Mouse (Mus musculus) heart, adult 18-20 months (tissue): ENCODE results near the gene Prdx2. TPM values are rescaled to one million over a fixed set of nuclear protein-coding genes. Genes with fewer than 3 reads are reported as not detected.
A peak's percentile ranks its signal among the peaks of the same experiment; 100 is the strongest.

Source experiments
- DNase-seq, 2 experiments: peaks; one replicate each; pipeline ENCODE4 v3.0.0; 2021 to 2022; ENCODE audit warnings: mixed read lengths in 1 of 2
- long read RNA-seq, 2 experiments: library from polyadenylated mRNA; stranded (forward); transcript quantifications; one replicate each; pipeline ENCODE4 v2.0.0; 2021
- total RNA-seq, 2 experiments: library from RNA; stranded (reverse); gene quantifications; 2 replicates each; pipeline ENCODE4 v1.2.3; 2021

Gene Prdx2
- total RNA-seq: 100 to 1,000 TPM; 648 to 740 TPM
- long read RNA-seq, experiment 1, transcript Prdx2-203 (6 exons, 1,612 nt): minor isoform, 35 of 1,077 reads
- long read RNA-seq, experiment 1, transcript Prdx2-202 (6 exons, 1,590 nt): minor isoform, 12 of 1,077 reads
- long read RNA-seq, experiment 1, transcript Prdx2-201 (6 exons, 1,500 nt): major isoform, 637 of 1,077 reads
- long read RNA-seq, experiment 1, transcript Prdx2-208 (5 exons, 1,175 nt): minor isoform, 32 of 1,077 reads
- long read RNA-seq, experiment 1, partial matches to known transcripts: 347 of 1,077 reads
- long read RNA-seq, experiment 1, other reads (novel, unspliced or antisense): 13 of 1,077 reads
- long read RNA-seq, experiment 2, transcript Prdx2-203 (6 exons, 1,612 nt): minor isoform, 26 of 779 reads
- long read RNA-seq, experiment 2, transcript Prdx2-202 (6 exons, 1,590 nt): minor isoform, 10 of 779 reads
- long read RNA-seq, experiment 2, transcript Prdx2-208 (5 exons, 1,175 nt): minor isoform, 22 of 779 reads
- long read RNA-seq, experiment 2, transcript Prdx2-201 (6 exons, 1,500 nt): major isoform, 357 of 779 reads
- long read RNA-seq, experiment 2, partial matches to known transcripts: 352 of 779 reads
- long read RNA-seq, experiment 2, other reads (novel, unspliced or antisense): 10 of 779 reads

- peak; percentile 80 to 86 for DNase-seq
Measured at GRCm38 (mm10) chr8:84969241-84970134, at the start of gene Prdx2, which contains the start of the genes Gm49661 and Rnaseh2a. Prdx2 (plus strand) TSS chr8:84969587. Gm49661 (minus strand) TSS chr8:84969433. Rnaseh2a (minus strand) TSS chr8:84969767.

- no peak for DNase-seq
Measured at GRCm38 (mm10) chr8:84921596-84921995, 47.8 kb upstream of the Prdx2 start.

- DNase-seq: no peak
Measured at GRCm38 (mm10) chr8:84925557-84925956, 43.8 kb upstream of the Prdx2 start.

- no peak for DNase-seq
Measured at GRCm38 (mm10) chr8:84927513-84927912, 41.9 kb upstream of the Prdx2 start.

GRCm38 (mm10) chr8:84928456-84929306 is 40.7 kb upstream of the Prdx2 start:
- DNase-seq: peak; percentile 55 to 79

GRCm38 (mm10) chr8:84930582-84930981 is 38.8 kb upstream of the Prdx2 start:
- no peak for DNase-seq

GRCm38 (mm10) chr8:84933767-84934559 is 35.4 kb upstream of the Prdx2 start:
- DNase-seq: no peak

GRCm38 (mm10) chr8:84934860-84935259 is 34.5 kb upstream of the Prdx2 start:
- no peak for DNase-seq

GRCm38 (mm10) chr8:84935489-84935888 is 33.9 kb upstream of the Prdx2 start:
- no peak for DNase-seq

GRCm38 (mm10) chr8:84936041-84936961 is 33.1 kb upstream of the Prdx2 start:
- no peak for DNase-seq

GRCm38 (mm10) chr8:84936962-84937546 is 32.3 kb upstream of the Prdx2 start, which contains the start of gene Mast1:
Mast1 (minus strand) TSS chr8:84937359.
- DNase-seq: peak; percentile 35 to 54

- DNase-seq: no peak
Measured at GRCm38 (mm10) chr8:84937620-84938485, 31.5 kb upstream of the Prdx2 start.

- no peak for DNase-seq
Measured at GRCm38 (mm10) chr8:84943699-84944098, 25.7 kb upstream of the Prdx2 start.

GRCm38 (mm10) chr8:84944478-84945160 is 24.8 kb upstream of the Prdx2 start:
- peak; percentile 38 for DNase-seq

- no peak for DNase-seq
Measured at GRCm38 (mm10) chr8:84945235-84945632, 24.2 kb upstream of the Prdx2 start.

GRCm38 (mm10) chr8:84945633-84946527 is 23.5 kb upstream of the Prdx2 start:
- DNase-seq: no peak
